Mouse (Mus musculus) R1 (cell line): Measurements from ENCODE around the gene Rptor.
A peak's percentile ranks its signal among the peaks of the same experiment; 100 is the strongest.

ENCODE experiments used
- DNase-seq: peaks from one replicate; pipeline ENCODE4 v3.0.0-alpha.2; 2018; ENCODE audit warnings: low read depth, low spot score

Gene Rptor

DNA sequence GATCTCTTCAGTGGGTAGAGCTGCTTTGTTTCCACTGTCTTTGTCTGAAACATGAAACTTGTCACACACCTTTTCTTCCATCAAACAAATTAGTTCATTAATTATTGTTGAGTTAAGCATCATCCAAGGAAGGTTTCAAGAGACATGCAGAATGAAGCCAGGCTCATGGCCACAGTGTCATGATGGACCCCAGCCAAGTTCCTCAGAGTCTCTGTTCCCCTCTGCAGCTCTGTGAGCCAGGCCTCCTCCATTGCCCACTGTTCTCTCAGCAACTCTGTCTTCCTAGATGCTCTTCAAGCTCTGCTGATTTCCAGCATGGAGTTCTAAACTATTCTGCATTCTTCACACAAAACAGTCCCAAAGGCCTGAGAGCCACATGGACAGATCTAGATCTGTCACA lies 85.3 kb downstream of the Rptor start:
- no peak for DNase-seq

DNA sequence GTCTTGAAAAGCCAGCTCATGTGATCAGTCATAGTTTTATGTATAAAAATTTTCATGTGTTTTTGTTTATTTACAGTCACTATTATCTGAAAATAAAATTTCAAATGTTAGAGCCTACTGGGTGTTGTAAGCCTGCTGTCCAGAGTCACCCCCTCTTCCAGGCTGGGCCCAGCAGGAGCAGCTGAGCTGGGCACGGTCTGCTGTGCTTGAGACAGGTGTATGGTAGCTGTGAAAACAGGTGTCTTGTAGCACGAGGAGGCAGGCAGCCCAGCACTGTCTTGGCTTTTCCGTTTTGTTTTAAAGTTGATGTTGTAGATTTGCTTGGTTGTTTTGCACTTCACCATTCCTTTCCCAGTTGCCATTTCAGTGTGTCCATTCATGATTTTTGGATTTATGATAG lies 87.2 kb downstream of the Rptor start:
- DNase-seq, result no peak

DNA sequence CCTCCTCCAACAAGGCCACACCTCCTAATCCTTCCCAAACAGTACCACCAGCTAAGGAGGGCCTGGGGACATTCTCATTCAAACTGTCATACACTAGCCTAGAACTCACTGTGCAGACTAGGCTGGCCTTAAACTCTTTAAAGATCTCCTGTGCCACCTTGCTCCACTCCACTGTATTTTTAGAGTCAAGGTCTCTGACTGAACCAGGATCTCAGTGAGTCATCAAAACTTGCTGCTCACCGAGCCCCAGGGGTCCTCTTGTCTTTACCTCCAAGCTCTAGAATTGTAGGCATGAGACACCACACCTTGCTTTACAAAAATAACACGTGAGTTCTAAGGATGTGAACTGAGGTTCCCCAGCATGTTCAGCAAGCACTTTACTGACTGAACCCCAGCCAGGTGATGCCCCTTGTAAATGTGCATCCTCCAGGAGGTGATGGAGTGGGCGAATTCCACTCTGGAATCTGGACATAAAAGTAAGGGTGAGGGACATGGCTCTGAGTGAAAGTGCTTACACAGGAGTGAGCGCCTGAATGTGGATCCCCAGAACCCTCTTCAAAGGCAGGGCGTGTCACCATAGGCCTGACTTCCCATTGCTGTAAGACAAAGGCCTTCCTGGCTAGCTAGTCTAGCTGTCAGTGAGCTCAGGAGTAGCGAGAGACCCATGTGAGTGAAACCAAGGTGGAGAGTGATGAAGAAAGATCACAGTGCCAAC lies 89.6 kb downstream of the Rptor start:
- DNase-seq, result peak; percentile 78

DNA sequence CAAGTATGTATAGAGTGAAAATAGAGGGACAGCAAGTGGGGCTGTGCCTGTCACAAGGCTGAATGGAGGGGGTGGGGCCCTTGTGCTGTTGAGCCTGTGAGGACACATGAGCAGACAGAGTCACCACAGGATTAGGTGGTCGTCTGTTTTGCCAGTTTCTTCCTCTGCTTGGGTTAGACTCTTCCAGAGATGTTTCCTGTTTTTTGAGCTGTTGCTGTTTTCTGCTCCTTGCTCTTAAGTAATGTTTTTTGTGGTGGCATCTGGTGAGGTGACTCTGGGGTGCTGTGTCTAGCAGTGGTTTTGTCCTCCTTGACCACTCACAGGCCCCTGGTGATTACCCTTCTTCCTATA lies 90.2 kb downstream of the Rptor start:
- no peak for DNase-seq

DNA sequence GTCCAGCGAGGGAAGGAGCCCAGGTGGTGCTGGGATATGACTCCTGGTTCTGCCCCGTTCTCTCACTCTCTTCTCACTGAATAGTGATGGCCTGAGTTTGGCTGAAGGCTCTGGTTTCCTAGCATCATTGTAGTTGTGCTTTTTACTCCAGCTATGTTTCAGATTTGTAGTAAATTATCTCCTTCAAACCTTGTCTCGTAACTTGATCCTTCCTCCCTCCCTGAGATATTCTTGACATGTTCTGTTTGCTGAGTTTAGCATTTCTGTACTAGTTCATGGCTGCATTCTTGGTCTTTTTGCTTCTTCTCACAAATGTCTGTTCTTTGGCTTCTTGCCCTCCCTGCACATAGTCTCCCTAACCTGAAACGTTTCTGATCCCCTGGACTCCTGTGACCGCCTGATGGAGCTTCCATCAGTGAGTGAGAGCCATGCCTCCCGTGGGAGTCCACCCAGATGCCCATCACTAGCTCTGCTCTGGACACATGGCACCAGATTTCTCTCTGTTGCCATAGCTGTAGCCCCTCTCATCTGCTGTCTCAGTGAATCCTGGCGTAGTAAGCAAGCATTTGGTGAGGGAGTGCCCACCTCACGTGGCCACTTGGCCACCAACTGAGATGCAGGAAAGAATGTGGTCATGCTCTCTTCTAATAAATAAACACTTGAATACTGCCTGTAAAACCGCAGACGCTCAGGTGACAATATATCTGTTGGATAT lies 91.6 kb downstream of the Rptor start:
- DNase-seq, result no peak

DNA sequence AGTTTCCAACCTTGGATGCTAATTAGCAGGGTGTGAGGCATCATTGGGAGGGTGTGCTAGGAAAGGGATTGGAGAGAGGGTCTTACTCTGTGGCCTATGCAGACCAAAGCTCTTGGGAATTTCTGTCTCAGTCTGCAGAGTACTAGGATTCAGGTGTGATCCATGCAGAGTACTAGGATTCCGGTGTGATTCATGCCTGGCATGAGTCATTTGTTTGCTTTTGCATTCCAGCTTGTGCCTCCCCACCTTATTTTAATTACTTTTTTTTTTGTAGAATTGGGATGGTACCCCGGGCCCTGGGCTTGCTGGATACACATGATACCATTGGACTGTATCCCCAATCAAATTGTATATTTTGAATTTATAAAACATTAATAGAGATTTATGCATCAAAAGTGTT lies 93.7 kb downstream of the Rptor start:
- DNase-seq, result peak; percentile 10

DNA sequence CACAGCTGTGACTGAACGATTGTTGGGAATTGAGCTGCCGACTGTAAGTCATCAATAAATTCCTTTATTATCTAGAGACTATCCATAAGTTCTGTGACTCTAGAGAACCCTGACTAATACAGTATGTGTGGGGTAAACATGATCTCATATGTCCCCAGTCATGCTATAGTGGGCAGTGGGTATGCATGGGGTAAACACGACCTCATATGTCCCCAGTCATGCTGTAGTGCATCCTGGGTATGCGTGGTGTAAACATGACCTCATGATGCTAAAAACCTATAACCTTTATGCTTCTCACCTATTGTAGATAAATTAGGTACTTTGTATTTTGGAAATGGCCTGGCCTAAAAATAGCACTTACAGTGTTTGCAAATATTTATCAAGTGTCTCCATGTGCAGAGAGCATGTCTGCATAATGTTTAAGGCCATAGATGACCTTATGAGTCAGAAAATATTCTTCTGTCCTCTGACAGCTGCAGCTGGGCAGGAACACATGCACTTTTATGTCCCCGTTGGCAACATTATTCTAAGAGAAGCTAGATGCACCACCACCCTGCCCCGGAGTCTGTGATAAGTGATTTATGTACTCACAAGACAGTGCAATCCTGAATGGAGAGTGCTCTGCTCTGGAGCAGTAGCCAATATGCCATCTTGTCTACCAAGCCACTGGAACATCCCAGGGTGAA lies 102.8 kb downstream of the Rptor start:
- DNase-seq, result no peak

DNA sequence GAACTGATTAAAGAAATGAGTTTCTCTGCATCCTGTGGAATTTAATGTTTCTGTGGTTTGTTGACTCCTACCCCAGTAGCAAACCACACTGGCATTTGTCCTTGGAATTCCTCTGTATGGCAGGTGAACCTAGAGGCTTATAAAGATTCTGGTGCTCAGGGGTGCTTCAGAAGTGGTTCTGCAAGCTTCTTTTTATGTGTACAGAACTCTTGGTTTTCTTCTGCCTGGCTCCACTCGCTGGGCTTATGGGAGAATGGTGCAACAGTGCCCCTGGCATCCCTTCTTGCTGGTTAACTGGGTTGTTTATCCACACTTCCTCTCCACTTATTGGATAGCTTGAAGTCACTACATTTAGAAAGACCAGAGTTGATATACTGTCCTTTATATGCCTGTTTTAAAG lies 104.6 kb downstream of the Rptor start:
- DNase-seq, result no peak

DNA sequence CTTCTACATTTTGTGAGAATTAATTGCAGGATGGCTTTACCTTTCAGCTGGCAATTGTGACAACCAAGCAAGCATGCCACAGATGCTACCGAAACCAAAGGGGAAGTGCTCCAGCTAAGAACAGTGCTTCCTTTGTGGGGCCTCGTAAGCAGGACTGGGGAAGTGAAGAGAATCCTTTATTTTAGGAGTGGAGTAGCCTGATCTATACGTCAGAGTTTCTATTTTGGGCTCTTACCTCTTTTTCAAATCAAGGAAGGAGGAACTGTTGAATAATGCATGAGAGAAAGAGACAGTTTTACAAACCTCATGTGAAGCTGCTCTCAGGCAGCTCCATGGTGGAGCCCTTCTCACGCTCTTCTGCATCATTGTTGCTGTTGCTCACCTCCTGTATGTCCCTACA lies 106.5 kb downstream of the Rptor start:
- no peak for DNase-seq

DNA sequence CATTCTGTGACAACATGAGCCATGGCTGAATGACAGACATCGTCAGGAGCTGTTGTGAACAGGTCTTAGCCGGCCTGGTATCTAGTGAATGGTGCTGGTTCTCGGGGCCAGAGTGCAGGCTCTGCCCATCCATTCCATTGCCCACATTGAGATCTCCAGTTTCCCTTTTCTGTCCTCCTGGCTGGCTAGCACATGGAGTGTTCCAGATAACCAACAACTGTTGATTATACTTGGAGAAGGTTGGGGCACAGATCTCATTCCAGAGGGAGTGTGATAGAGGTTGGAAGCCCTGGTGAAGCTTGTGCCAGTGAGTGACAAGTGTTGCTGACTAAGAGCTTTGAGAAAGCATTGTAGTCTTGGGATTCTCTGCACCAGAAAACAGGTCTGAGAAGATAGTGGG lies 107.6 kb downstream of the Rptor start:
- DNase-seq, result no peak

DNA sequence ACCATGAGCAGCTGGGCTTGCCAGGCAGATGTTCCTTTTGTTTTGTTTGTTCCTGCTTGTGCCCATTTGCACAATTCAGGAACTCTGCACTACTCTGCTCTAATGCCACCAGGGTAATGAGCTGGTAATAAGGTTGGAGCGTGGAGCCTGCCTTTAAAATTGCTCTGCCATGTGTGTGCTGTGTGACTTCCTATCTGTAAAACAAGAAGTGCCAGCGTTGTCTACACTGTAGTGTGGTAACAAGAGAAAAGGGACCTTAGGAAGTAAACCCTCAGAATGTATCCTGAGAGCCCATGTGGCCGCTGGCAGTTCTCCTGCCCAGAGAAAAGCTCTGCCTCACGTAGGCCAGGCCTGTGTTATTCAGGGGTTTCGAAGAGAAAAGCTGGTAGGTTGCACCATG lies 108.1 kb downstream of the Rptor start:
- DNase-seq, result no peak

DNA sequence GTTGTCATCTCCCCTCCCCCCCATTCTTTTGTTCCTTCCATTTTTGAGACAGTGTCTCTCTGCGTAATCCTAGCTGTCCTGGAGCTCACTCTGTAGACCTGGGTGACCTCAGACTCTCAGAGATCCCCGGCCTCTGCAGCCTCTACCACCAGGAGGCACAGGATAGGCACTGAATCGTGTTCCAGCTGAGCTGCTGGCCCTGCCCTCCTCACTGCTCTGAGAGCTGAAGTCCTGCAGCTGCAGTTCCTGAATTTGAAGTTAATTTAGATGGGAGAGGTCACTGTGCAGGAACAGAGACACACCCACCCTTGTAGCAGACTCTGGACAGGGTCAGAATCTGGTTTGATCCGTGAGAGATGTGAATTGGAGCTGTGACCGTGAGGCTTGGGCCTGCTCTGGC lies 112.7 kb downstream of the Rptor start:
- peak; percentile 25 for DNase-seq

DNA sequence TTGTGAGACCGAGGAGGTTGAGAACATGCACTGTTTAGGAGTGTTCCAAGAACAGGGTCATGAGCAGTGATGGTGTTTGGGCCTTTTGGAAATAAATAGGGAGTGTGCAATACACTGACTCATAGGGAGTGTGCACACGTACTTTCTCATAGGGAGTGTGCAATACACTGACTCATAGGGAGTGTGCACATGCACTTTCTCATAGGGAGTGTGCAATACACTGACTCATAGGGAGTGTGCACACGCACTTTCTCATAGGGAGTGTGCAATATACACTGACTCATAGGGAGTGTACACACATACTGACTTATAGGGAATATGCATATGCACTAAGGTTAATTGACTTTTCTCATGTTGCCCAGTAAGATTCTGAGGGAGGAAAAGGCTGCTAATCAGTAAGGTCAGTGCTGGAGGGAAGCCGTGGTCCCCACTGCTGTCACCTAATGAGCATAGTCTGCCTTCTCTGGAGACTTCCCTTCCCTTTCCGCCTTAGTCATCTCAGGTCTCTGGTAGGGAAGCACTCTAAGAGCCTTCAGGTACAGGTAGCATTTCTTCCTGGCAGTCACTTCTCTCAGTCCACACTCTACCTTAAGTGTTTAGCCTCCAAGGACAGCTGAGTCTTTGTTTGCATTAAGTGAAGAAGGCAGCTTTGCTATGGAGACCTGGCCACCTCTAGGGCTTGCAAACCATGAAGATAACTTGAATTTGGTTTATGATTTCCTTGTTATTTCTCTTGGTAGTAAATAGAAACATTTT lies 113.3 kb downstream of the Rptor start:
- no peak for DNase-seq

DNA sequence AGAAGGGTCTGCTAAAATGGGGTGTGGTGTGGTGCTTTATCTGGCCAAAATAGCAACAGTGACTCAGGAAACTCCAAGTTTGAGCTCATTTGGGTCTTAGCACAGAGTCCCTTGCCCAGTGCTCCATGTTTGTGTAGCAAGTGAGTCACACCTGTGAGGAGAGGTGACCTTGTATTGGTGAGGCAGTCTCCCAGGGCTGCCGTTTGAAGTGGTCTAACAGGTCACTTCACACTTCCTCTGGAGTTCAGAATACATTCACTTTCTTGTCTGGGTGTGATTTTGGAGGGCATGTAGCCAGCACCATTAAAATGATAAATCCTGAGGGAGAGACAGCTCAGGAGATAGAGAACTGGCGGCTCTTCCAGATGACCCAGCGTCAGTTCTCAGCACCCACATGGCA lies 115.4 kb downstream of the Rptor start:
- DNase-seq, result no peak

DNA sequence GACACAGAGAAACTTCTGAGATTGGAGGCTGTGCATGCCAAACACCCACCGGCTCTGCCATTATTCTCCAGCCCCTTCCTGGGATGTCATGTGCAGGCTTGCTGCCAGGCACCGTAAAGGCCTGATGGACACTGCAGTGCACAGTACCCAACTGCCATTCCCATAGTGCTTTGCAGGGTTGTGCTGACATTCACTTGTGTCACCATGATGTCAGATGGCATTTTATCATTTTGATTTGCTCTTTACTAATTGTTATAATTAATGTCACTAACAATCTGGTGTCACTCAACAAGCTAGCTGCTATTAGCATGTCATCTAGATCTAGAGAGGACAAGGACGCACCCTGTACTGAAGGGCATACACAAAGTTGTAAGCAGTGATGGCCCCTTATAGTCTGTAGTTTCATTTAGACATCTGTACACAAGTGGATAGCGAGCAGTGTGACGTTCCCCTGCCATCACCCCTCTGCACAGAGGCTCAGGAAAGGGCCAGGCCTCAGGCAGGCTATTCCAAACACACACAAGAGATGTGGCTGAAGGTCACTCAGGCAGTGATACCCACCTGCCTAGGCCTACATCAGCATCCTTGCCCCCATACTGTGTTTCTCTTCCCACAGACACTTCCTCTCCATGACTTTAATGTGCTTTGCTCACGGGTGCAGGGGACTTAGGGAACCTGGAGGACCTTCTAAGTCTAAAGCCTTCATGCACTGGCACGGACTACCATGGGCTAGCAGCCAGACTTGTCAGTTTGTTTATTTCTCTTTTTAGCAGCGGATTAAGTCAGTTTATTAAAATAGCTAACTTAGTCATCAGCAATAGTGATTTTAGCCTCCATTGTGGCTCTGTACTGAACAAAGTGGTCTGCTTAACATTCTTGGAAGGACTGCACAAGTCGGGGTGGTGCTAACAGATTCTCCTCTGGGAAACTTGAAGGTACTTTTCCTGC lies 117.7 kb downstream of the Rptor start:
- no peak for DNase-seq

DNA sequence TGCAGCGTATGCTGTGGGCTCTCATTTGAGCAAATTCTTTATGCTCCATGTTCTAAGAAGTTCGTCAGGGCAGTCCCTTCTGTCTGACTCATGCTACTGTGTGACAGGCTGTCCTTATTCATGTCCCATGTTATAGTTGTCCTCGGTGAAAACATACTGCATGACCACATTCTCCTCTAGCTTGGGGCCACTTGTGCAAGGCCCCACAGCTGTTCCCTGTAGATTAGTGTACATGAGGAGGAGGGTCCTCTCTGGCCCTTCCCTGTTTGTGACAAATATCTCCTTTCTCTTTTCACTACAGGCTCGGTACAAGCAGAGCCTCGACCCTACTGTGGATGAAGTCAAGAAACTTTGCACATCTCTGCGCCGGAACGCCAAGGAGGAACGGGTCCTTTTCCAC lies 122.0 kb downstream of the Rptor start:
- DNase-seq, result no peak

DNA sequence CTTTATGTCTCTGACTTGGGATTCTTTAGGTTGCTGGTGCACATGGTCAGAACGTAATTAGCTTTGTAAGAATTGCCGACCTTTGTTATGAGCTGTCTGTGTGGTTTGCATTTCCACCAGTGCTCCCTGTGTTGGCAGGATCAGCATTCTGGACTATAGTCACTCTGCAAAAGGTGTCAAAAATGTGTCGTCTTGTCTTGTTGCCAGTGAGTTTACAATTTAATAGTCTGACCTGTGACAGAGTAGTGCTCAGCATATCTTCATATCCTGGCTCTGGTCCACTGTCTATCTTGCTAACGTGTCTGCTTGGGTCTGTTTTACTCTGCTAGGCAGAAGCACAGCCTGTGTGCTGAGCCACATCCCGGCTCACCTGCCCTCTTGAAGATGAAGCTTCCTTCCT lies 128.7 kb downstream of the Rptor start:
- DNase-seq, result no peak

DNA sequence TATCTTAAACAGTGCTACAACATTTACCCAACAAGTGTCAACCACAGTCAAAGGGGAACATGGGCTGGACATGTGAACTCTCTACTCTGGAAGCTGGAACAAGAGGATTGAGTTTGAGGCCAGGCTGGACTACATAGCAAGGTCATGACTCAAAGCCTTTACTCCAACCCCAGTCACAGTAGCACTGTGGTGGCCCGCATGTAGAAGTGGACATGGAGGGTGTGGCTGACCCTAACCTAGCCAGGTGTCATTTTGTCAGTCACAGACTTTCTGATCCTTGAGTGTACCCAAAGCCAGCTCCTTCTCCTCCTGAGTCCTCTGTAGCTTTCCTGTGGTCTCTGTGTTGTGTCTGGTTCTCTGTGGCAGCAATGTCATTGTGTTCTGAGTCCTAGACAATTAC lies 129.7 kb downstream of the Rptor start:
- DNase-seq, result no peak

DNA sequence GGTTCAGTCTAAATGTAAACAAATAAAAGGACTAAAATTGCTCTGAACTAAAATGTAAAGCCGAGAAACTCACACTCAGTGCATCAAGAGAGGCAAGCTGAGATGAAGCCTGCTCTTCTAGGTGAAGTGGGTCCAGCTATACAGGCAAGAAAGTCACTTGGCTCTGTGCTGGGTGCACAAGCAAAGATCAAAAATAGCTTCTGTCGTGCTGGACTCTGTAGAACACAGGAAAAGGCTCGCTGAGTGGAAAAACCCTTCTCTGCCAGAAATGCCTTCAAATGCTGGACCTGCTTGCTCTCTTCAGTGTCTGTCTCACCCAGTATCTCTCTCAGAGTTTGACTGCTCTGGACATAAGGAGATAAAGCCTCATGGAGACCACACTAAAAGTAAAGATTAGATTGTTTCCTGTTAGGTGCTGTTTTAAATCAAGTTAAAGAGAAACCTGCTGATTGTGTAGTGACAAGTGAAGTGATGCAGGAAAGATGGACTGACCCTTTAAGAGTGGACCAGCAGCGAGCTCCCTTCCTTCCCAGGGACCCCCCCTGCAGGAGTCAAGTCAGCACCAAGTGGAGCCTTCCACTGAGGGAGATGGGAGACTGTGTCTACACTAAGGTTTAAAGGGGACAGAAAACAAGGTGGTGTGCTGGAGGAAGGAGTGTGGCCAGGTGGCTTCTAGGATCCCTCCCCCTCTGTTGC lies 130.4 kb downstream of the Rptor start:
- no peak for DNase-seq

DNA sequence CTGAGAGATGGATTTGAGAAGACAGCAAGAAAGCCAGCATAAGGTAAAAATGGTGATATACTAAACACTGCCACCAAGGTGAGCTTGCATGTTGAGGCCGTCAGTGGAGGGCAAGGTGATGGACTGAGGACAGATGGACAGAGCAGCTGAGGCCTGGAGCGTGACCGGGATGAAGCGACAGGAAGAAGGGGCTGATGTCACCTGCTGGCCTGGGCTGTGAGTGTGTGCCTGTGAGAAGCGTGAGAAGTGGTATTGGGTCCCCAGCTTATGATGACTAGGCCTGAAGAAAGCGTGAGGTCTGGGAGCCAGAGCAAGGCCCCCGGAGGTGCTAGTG lies 130.9 kb downstream of the Rptor start:
- no peak for DNase-seq

DNA sequence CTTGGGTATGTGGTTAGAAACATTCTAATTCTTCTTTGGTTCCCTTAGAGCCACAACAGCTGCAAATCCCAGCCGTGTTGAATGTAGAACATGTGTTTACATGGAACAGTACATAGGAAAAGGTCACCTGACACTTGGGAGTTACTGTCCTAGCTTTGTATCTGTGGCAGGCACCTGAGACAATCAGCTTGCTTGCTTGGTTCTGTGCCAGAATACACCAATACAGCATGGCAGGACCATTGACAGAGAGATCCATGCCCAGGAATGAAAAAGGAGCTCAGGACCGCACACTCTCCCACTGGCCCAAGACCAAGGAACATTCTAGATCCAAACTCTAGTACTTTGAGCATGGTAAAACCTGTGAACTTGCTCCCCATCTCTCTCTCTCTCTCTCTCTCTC lies 132.4 kb downstream of the Rptor start:
- no peak for DNase-seq
